Mouse (Mus musculus): Measurements from ENCODE around the gene Wdfy3. TPM values are rescaled to one million over a fixed set of nuclear protein-coding genes. Genes with fewer than 3 reads are reported as not detected.
A peak's percentile ranks its signal among the peaks of the same experiment; 100 is the strongest.

The Wdfy3 gene
- polyA plus RNA-seq, 1 experiment from 2014 or later = 20.8 TPM

DNA sequence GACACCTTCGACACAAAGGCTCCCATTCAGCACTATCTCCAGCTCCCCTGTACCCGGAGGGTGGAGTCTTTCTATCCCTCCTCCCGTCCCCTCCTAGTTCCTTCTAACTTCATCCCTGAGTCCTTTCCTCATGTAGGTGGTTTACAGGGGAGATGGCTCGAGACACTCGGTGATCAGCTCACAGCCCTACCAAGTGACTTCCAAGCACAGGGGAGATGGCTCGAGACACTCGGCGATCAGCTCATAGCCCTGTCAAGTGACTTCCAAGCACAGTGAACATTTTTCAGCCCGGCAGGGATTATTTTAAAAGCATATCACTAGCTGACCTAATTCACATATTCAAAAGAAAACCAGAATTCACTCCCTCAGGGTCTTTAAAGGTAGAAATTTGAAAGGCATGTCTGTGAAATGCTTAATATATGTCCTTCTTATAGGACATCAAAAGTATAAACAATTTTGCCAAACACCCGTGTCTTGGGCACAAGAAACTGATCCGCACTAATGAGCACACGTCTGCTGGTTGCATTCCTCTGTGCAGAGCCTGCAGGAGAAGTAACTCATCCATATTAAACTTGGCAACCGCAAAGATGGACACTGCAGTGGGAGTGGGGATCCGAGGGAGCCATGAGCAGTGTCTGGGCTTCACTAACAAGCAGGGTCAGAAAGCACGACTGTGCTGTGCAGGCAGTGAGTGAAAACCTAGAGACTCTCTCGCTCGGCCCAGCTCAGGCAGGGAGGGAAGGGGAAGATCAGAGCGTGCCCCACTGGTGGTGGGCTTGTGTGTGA, 207.7 kb downstream of the Wdfy3 start:
- WGBS = 73% methylated on average over 18 of the region's 18 CpGs
- no peak overlapping the region for H3K4me2 ChIP-seq
- H3K4me3 ChIP-seq (replicated peaks) = no peak overlapping the region
- H3K9ac ChIP-seq = no peak overlapping the region
- no peaks in the 10 kb centered on the region for H3K9me3 ChIP-seq (replicated peaks)
- peak; percentile 37; the same call in 1 of the 2 replicates for ATAC-seq (replicated peaks; ENCODE audit: low FRiP score)
- H3K27ac ChIP-seq = peak overlapping the region; percentile 75
- no peaks in the 10 kb centered on the region for H3K27me3 ChIP-seq
- H3K4me1 ChIP-seq = peaks cover 25% of the 10 kb centered on the region
- peaks cover 91% of the 10 kb centered on the region for H3K36me3 ChIP-seq

DNA sequence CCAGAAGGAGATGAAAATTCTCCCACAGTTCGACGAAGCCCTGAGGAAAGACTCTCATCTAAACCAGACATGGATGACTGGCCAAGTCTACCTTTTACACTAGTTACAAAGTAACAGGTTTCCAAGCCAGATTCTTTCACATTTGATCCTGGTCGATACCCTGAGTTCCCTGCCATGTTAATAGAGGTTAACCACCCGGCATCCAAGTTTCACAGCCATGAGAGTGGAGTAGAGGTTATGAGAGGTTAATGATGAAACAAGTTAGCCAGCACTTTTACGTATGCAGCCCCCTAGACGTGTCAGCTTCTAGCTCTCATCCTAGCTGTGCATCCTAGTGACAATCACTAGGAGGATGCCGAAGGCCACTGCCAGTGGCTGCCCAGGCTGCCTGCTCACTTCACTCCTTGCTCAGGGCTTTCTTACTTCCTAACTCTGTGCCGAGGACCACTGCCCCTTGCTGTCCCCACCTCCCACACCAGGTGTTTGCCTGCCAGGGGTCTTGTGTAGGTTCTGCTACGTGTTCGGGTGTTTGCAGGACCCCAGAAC, 210.8 kb downstream of the Wdfy3 start:
- Histone ChIP-seq H3K27me3 (no peaks in the 10 kb centered on the region), H3K27ac (peak overlapping the region; percentile 89), H3K36me3 (peaks cover 94% of the 10 kb centered on the region), H3K4me1 (peaks cover 25% of the 10 kb centered on the region), H3K9ac (no peak overlapping the region), H3K4me2 (no peak overlapping the region), H3K4me3 (replicated peaks) (no peak overlapping the region), H3K9me3 (replicated peaks) (no peaks in the 10 kb centered on the region)
- WGBS = 65% methylated on average over 10 of the region's 10 CpGs
- peak; percentile 70 for ATAC-seq (replicated peaks; ENCODE audit: low FRiP score)

DNA sequence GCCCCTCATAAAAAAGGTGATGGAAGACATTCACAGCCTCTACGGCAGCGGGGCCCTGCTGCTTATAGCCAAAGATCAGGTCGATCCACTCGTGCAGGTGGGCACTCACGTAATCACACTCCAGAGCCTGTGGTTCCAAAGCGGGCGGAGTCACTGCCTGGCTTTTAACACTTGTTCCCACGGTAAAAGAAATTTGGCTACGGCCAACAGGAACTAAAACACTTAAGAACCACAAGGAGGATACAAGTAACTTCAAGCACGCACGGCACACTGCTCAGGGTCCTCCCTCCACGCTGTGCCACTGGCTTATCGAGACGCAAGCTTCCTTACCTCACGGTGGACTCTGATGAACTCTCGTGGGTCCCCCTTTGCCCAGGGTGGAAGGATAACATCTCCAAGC, 214.2 kb downstream of the Wdfy3 start:
- Histone ChIP-seq H3K9me3 (replicated peaks) (no peaks in the 10 kb centered on the region), H3K4me2 (no peak overlapping the region), H3K27ac (no peak overlapping the region), H3K36me3 (peaks cover 94% of the 10 kb centered on the region), H3K4me1 (peaks cover 15% of the 10 kb centered on the region), H3K4me3 (replicated peaks) (no peak overlapping the region), H3K9ac (no peak overlapping the region), H3K27me3 (no peaks in the 10 kb centered on the region)
- ATAC-seq (replicated peaks; ENCODE audit: low FRiP score) = no peak
- WGBS = 91% methylated on average over 16 of the region's 16 CpGs

DNA sequence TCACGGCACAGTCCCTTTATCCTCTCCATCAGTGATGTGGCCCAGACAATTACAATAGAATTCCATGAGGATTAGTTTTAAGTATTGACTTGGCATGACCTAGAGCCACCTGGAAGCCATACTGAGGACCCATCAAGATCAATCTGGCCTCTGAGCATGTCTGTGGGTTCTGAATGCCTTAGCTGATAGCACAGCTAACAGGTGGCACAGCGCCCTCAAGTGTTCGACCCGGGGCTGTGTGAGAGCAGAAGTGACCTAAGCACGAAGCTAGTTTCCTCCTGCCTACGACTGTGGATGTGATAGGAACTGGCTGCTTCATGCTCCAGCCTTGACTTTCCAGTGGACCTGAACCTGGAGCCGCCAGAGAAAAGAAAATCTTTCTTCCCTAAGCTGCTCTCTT, 215.1 kb downstream of the Wdfy3 start:
- H3K4me3 ChIP-seq (replicated peaks) = no peak overlapping the region
- peaks cover 98% of the 10 kb centered on the region for H3K36me3 ChIP-seq
- H3K27ac ChIP-seq = no peak overlapping the region
- H3K9me3 ChIP-seq (replicated peaks) = no peaks in the 10 kb centered on the region
- no peak overlapping the region for H3K4me2 ChIP-seq
- H3K27me3 ChIP-seq = no peaks in the 10 kb centered on the region
- no peak for ATAC-seq (replicated peaks; ENCODE audit: low FRiP score)
- H3K4me1 ChIP-seq = peaks cover 15% of the 10 kb centered on the region
- H3K9ac ChIP-seq = no peak overlapping the region
- 91% methylated on average over 7 of the region's 7 CpGs for WGBS

DNA sequence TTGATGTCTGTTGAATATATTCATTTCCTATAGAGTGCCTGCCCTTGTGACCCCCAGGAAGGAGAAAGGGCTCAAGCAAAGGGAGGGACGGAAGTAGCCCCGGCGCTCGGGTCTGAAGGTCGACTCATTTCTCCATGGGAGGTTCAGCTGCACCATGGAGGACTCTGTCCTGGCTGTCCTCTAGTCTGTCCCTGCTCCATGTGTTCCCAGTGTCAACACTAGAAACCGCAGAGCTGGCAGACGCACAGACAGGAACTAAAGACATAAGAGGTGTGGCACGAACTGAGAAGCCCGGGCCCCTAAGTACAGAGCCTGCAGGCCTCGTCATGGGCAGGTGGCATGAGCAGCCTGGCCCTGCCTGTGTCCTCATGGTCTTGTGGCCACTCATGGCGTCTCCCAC, 215.6 kb downstream of the Wdfy3 start:
- Histone ChIP-seq H3K27me3 (no peaks in the 10 kb centered on the region), H3K36me3 (peaks cover 98% of the 10 kb centered on the region), H3K9me3 (replicated peaks) (no peaks in the 10 kb centered on the region), H3K27ac (no peak overlapping the region), H3K4me1 (peaks cover 10% of the 10 kb centered on the region), H3K9ac (no peak overlapping the region), H3K4me3 (replicated peaks) (no peak overlapping the region), H3K4me2 (no peak overlapping the region)
- 91% methylated on average over 11 of the region's 11 CpGs for WGBS
- no peak for ATAC-seq (replicated peaks; ENCODE audit: low FRiP score)

DNA sequence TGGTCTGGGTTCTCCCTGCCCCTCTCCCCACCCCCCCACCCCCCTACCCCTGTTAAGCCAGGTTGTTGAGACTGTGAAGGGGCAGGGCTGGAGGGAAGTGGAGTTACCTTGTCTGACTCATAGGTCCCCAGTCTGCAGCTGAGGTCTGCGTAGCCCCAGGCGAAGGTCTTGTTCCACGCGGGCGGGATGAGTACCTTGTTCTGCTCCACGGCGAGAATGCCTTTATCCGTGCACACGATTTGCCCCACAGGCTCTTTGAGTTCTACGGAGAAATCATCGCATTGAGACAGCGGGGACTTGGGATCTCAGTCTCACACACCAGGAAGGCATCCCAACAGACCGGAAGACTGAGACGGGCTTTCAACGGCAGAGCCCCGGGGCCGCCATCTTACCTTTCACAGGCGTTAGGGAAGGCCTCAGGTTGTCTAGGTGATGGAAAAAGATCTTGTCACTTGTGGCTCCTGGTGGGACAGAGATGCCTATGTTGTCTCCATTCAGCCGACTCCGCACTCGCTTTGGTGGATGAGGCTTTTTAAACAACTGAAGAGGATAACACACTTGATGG, 217.5 kb downstream of the Wdfy3 start:
- no peak for ATAC-seq (replicated peaks; ENCODE audit: low FRiP score)
- Histone ChIP-seq H3K4me2 (no peak overlapping the region), H3K36me3 (peaks cover 98% of the 10 kb centered on the region)

DNA sequence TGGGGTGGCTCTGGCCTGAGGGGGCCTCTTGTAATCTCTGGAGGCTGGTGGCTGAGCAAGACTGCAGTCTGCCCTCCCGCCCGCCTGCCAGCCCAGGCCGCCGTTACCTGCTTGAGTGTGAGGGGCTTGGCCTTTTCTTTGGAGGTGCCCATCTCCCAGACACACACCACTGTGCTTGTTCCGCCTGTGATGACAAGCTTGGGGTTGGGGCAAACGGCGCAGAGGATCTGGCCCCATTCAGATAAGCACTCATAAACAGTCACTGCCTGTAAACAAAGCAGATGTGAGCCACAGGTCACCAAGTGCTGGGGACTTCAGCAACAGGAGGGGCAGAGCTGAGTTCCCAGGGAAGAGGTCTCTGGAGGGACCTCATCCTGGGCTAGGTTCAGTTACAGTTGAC, 218.6 kb downstream of the Wdfy3 start:
- H3K27me3 ChIP-seq = no peaks in the 10 kb centered on the region
- H3K9ac ChIP-seq = no peak overlapping the region
- no peak overlapping the region for H3K4me2 ChIP-seq
- no peaks in the 10 kb centered on the region for H3K4me1 ChIP-seq
- WGBS = 89% methylated on average over 7 of the region's 7 CpGs
- no peak overlapping the region for H3K27ac ChIP-seq
- peaks cover 100% of the 10 kb centered on the region for H3K36me3 ChIP-seq
- H3K4me3 ChIP-seq (replicated peaks) = no peak overlapping the region
- no peaks in the 10 kb centered on the region for H3K9me3 ChIP-seq (replicated peaks)
- ATAC-seq (replicated peaks; ENCODE audit: low FRiP score) = no peak

More for the DNA sequence above, 217.5 kb downstream of the Wdfy3 start:
- H3K4me1 ChIP-seq = no peaks in the 10 kb centered on the region
- no peak overlapping the region for H3K9ac ChIP-seq
- no peak overlapping the region for H3K27ac ChIP-seq
- H3K27me3 ChIP-seq = no peaks in the 10 kb centered on the region
- no peak overlapping the region for H3K4me3 ChIP-seq (replicated peaks)
- H3K9me3 ChIP-seq (replicated peaks) = no peaks in the 10 kb centered on the region
- WGBS = 94% methylated on average over 21 of the region's 21 CpGs

DNA sequence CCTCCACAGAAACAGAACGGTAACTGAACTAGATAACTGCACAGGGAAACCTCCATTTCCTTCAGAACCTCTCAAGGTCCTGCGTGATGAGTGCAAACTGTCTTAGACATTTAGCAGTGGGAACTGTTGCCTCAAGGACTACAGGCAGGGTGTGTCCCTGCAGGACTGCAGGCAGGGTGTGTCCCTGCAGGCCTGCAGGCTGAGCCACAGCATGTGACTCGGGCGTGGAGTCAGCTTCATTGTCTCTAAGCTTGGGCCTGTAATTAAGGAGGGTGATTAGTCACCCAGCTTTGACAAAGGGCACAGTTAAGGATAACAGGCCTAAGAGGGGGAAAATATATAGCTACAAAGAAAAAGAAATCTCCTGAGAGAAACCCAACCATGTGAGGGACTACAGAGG, 222.0 kb downstream of the Wdfy3 start:
- Histone ChIP-seq H3K36me3 (peaks cover 100% of the 10 kb centered on the region), H3K4me3 (replicated peaks) (no peak overlapping the region), H3K27ac (no peak overlapping the region), H3K4me2 (no peak overlapping the region), H3K9me3 (replicated peaks) (no peaks in the 10 kb centered on the region), H3K27me3 (no peaks in the 10 kb centered on the region), H3K4me1 (no peaks in the 10 kb centered on the region), H3K9ac (no peak overlapping the region)
- ATAC-seq (replicated peaks; ENCODE audit: low FRiP score) = no peak
- WGBS = 65% methylated on average over 4 of the region's 4 CpGs

DNA sequence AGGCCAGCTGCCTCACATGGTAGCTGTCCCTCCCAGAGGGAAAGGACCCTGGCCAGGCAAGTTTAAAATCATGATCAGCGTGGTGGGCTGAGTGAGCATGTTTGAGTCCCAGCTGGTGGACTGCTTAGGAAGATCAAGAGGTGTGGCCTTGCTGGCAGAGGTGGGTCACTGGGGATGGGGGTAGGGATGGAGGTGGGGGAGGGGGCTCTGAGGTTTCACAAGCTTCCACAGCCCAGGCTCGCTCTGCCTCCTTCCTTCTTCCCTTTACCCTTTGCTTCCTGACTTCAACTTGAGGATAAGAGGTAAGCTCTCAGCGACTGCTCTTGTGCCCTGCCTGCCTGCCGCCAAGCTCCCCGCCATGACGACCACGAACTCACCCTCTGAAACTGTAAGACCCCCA, 222.4 kb downstream of the Wdfy3 start:
- Histone ChIP-seq H3K4me3 (replicated peaks) (no peak overlapping the region), H3K9ac (no peak overlapping the region), H3K9me3 (replicated peaks) (no peaks in the 10 kb centered on the region), H3K27ac (no peak overlapping the region), H3K4me1 (no peaks in the 10 kb centered on the region), H3K27me3 (no peaks in the 10 kb centered on the region), H3K36me3 (peaks cover 100% of the 10 kb centered on the region), H3K4me2 (no peak overlapping the region)
- 85% methylated on average over 7 of the region's 7 CpGs for WGBS
- ATAC-seq (replicated peaks; ENCODE audit: low FRiP score) = no peak

DNA sequence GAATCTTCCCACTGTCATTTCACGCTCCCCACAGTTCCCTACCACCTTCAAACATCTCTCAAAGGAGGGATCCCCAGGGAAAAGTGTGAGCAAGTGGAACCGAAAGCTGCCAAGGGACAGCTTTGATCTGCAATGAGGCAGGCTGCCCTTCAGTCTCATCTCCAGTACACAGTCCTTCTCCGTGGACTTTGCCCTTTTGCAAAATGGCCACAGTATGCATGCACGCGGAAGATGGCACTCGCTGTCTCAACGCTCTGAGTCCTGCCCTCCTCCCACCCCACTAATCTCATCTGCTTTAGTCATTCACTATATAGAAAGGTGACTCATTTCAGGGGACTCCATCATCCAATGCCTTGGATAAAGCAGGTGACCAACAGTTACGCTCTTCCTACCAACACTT, 223.8 kb downstream of the Wdfy3 start:
- no peak overlapping the region for H3K27ac ChIP-seq
- H3K9me3 ChIP-seq (replicated peaks) = no peaks in the 10 kb centered on the region
- H3K9ac ChIP-seq = no peak overlapping the region
- ATAC-seq (replicated peaks; ENCODE audit: low FRiP score) = no peak
- no peak overlapping the region for H3K4me2 ChIP-seq
- H3K36me3 ChIP-seq = peaks cover 100% of the 10 kb centered on the region
- no peaks in the 10 kb centered on the region for H3K4me1 ChIP-seq
- 92% methylated on average over 8 of the region's 8 CpGs for WGBS
- H3K27me3 ChIP-seq = no peaks in the 10 kb centered on the region
- H3K4me3 ChIP-seq (replicated peaks) = no peak overlapping the region

DNA sequence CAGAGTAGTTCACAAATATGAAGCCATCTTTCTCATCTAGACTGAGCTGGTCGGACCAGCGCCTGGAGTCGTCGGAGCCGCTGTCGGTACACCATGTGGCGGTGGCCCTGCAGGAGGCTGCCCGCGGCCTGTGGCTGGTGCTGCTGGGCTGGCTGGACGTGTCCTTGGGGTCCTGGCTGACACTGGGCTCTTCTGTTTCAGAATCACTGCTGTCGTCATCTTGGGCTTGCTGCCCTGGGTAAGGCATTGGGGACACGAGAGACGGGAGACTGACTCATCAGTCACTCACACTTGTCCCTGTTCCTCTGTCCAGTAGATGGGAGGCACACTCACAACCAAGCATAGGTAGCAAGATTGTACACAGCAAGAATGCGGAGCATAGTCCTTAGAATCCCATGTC, 224.7 kb downstream of the Wdfy3 start:
- H3K9me3 ChIP-seq (replicated peaks) = no peaks in the 10 kb centered on the region
- no peaks in the 10 kb centered on the region for H3K27me3 ChIP-seq
- no peak overlapping the region for H3K4me2 ChIP-seq
- no peak overlapping the region for H3K27ac ChIP-seq
- peaks cover 100% of the 10 kb centered on the region for H3K36me3 ChIP-seq
- H3K4me3 ChIP-seq (replicated peaks) = no peak overlapping the region
- WGBS = 97% methylated on average over 14 of the region's 14 CpGs
- no peaks in the 10 kb centered on the region for H3K4me1 ChIP-seq
- no peak overlapping the region for H3K9ac ChIP-seq
- no peak for ATAC-seq (replicated peaks; ENCODE audit: low FRiP score)

DNA sequence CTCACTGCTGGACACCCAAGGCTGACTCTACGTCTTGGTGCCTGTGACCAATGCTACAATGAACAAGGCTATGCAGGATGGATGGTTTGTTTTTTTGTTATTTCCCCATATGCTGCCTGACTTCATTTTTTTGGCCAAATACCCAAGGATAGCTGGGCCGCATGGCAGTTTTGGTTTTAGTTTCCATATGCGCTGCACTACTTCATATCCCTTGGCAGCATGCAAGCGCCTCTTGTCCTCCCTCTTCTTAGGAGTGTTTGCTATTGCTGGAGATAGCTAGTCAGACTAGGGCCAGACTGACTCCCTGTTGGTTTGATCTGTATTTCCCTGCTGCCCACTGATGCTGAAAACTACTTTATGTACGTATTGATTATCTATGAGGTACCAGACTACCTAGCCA, 229.2 kb downstream of the Wdfy3 start:
- no peak for ATAC-seq (replicated peaks; ENCODE audit: low FRiP score)
- Histone ChIP-seq H3K4me1 (no peaks in the 10 kb centered on the region), H3K4me2 (no peak overlapping the region), H3K36me3 (peaks cover 99% of the 10 kb centered on the region), H3K27ac (no peak overlapping the region), H3K9me3 (replicated peaks) (no peaks in the 10 kb centered on the region), H3K4me3 (replicated peaks) (no peak overlapping the region), H3K9ac (no peak overlapping the region), H3K27me3 (no peaks in the 10 kb centered on the region)
- WGBS = 98% methylated on average over 5 of the region's 5 CpGs
